Mouse (Mus musculus) heart, postnatal 0 days (tissue): ENCODE results near the gene Sppl3. TPM values are rescaled to one million over a fixed set of nuclear protein-coding genes. Genes with fewer than 3 reads are reported as not detected.

Experiments used
- ATAC-seq: fragments of 200-750 bp; cut with Nextera tagmentation; 2 replicates; pipeline ENCODE4 v1.8.0; 2017; ENCODE audit warnings: low read depth, moderate number of reproducible peaks, moderate library complexity; ENCODE audit not compliant: insufficient read depth
- DNase-seq: peaks from one replicate; pipeline ENCODE4 v3.0.0-alpha.2; 2016; ENCODE audit warnings: low spot score
- H3K27ac ChIP-seq: fragments of 300-500 bp; sonication (generic); 2 replicates; pipeline ENCODE4 v1.5.1; 2014; ENCODE audit warnings: low read depth, mild to moderate bottlenecking
- H3K27me3 ChIP-seq: fragments of 300-500 bp; sonication (generic); 2 replicates; pipeline ENCODE4 v1.6.1; 2014; ENCODE audit warnings: low read length, mixed read lengths; ENCODE audit not compliant: control insufficient read depth, insufficient read depth
- H3K36me3 ChIP-seq: fragments of 300-500 bp; sonication (generic); replicated peaks from 2 replicates; pipeline ENCODE4 v1.6.1; 2014; ENCODE audit warnings: low read length, mixed read lengths; ENCODE audit not compliant: control insufficient read depth, insufficient read depth
- H3K4me1 ChIP-seq: fragments of 300-500 bp; sonication (generic); 2 replicates; pipeline ENCODE4 v1.6.1; 2014; ENCODE audit warnings: antibody characterized with exemption; ENCODE audit not compliant: control insufficient read depth, insufficient read depth
- H3K4me2 ChIP-seq: fragments of 300-500 bp; sonication (generic); 2 replicates; pipeline ENCODE4 v1.6.1; 2014; ENCODE audit warnings: low read depth, mild to moderate bottlenecking, low read length, moderate library complexity
- H3K4me3 ChIP-seq: fragments of 300-500 bp; sonication (generic); 2 replicates; pipeline ENCODE4 v1.5.1; 2014; ENCODE audit warnings: low read depth, low read length
- H3K9ac ChIP-seq: fragments of 300-500 bp; sonication (generic); replicated peaks from 2 replicates; pipeline ENCODE4 v1.6.1; 2014; ENCODE audit warnings: low read depth, low read length, mixed read lengths
- H3K9me3 ChIP-seq: fragments of 300-500 bp; sonication (generic); replicated peaks from 2 replicates; pipeline ENCODE4 v1.6.1; 2016; ENCODE audit warnings: low read length; ENCODE audit not compliant: control insufficient read depth
- CTCF ChIP-seq: IDR thresholded peaks from 2 replicates; pipeline ENCODE4 v1.5.1; 2016; ENCODE audit warnings: antibody characterized with exemption, control low read depth, low read depth
- EP300 ChIP-seq: IDR thresholded peaks from 2 replicates; pipeline ENCODE4 v1.6.1; 2016; ENCODE audit warnings: antibody characterized with exemption, low read depth
- WGBS: fragments of 180-500 bp; shearing (Covaris S2); extraction: QIAGEN DNeasy Blood & Tissue Kit; methylation state at CpG from one replicate; pipeline ENCODE4 v1.1.7; 2014; 5-methylcytosine and 5-hydroxymethylcytosine counted together
- polyA plus RNA-seq: library from polyadenylated mRNA; unstranded; fragments of >200 nt; fragmentation: Nextera tagmentation; extraction: Ambion mirVana; gene quantifications from 2 replicates; pipeline ENCODE4 v1.2.1, GENCODE M21; 2015
- total RNA-seq: library from RNA; depleted of rRNA; stranded (reverse); fragments of >200 nt; gene quantifications from 2 replicates; pipeline ENCODE4 v1.2.3, GENCODE M21; 2014; ENCODE audit warnings: low replicate concordance

Sppl3 gene
- total and polyA plus RNA-seq, 2 experiments from 2014 or later: 6.8 to 65.6 TPM

GRCm38 (mm10) chr5:115091015-115091414 lies 80.1 kb downstream of the Sppl3 start:
- no peaks in the 10 kb centered on the region for H3K9me3 ChIP-seq
- 57% methylated on average over 3 of the region's 3 CpGs for WGBS
- no peak overlapping the region for H3K4me3 ChIP-seq
- H3K9ac ChIP-seq: no peak overlapping the region
- no peak for ATAC-seq
- H3K27ac ChIP-seq: no peak overlapping the region
- H3K27me3 ChIP-seq: no peaks in the 10 kb centered on the region
- TF ChIP-seq EP300 (no peak), CTCF (no peak)
- no peak overlapping the region for H3K4me2 ChIP-seq
- 0 out of 2 replicates have a peak, but pooled peaks cover 7% of the 10 kb centered on the region for H3K4me1 ChIP-seq
- DNase-seq: no peak
- H3K36me3 ChIP-seq: peaks cover 84% of the 10 kb centered on the region

GRCm38 (mm10) chr5:115091776-115092175 lies 80.8 kb downstream of the Sppl3 start:
- no peak overlapping the region for H3K27ac ChIP-seq
- ATAC-seq (no peak), DNase-seq (no peak)
- TF ChIP-seq CTCF: no peak
- 0 out of 2 replicates have a peak, but pooled peaks cover 7% of the 10 kb centered on the region for H3K4me1 ChIP-seq
- H3K36me3 ChIP-seq: peaks cover 83% of the 10 kb centered on the region
- no peak overlapping the region for H3K4me3 ChIP-seq
- H3K4me2 ChIP-seq: no peak overlapping the region
- H3K9ac ChIP-seq: no peak overlapping the region
- H3K9me3 ChIP-seq: no peaks in the 10 kb centered on the region
- WGBS: 91% methylated on average over 6 of the region's 6 CpGs
- no peaks in the 10 kb centered on the region for H3K27me3 ChIP-seq

- ATAC-seq (no peak), DNase-seq (no peak)
- Histone ChIP-seq H3K27me3 (no peaks in the 10 kb centered on the region), H3K9me3 (no peaks in the 10 kb centered on the region), H3K36me3 (peaks cover 60% of the 10 kb centered on the region), H3K4me3 (no peak within 1 kb of the TSS), H3K9ac (no peak within 1 kb of the TSS), H3K27ac (no peak within 1 kb of the TSS), H3K4me2 (no peak within 1 kb of the TSS), H3K4me1 (0 out of 2 replicates have a peak, but pooled peaks cover 1% of the 10 kb centered on the region)
- WGBS: 93% methylated on average over 8 of the region's 8 CpGs
- TF ChIP-seq EP300 (no peak), CTCF (no peak)
These were observed 87.3 kb downstream of the Sppl3 start, which contains the start of gene Gm10401 for GRCm38 (mm10) chr5:115098195-115098594. TSS of gene Gm10401 (minus strand) at chr5:115098295.

GRCm38 (mm10) chr5:115099530-115099929 lies 88.6 kb downstream of the Sppl3 start:
- no peaks in the 10 kb centered on the region for H3K27me3 ChIP-seq
- TF ChIP-seq CTCF (no peak), EP300 (no peak)
- ATAC-seq (no peak), DNase-seq (no peak)
- H3K4me3 ChIP-seq: no peak overlapping the region
- peaks cover 56% of the 10 kb centered on the region for H3K36me3 ChIP-seq
- no peak overlapping the region for H3K27ac ChIP-seq
- H3K9me3 ChIP-seq: no peaks in the 10 kb centered on the region
- WGBS: 75% methylated on average over 5 of the region's 5 CpGs
- H3K4me1 ChIP-seq: no peaks in the 10 kb centered on the region
- no peak overlapping the region for H3K9ac ChIP-seq
- no peak overlapping the region for H3K4me2 ChIP-seq

GRCm38 (mm10) chr5:115099991-115100390 lies 89.1 kb downstream of the Sppl3 start:
- no peaks in the 10 kb centered on the region for H3K9me3 ChIP-seq
- 79% methylated on average over 9 of the region's 9 CpGs for WGBS
- no peak overlapping the region for H3K27ac ChIP-seq
- H3K4me2 ChIP-seq: no peak overlapping the region
- H3K36me3 ChIP-seq: peaks cover 51% of the 10 kb centered on the region
- no peaks in the 10 kb centered on the region for H3K4me1 ChIP-seq
- no peak overlapping the region for H3K4me3 ChIP-seq
- DNase-seq (no peak), ATAC-seq (no peak)
- TF ChIP-seq CTCF: no peak
- TF ChIP-seq EP300: no peak
- H3K27me3 ChIP-seq: no peaks in the 10 kb centered on the region
- H3K9ac ChIP-seq: no peak overlapping the region

GRCm38 (mm10) chr5:115100473-115100872 lies 89.5 kb downstream of the Sppl3 start:
- 79% methylated on average over 6 of the region's 6 CpGs for WGBS
- Histone ChIP-seq H3K4me3 (no peak overlapping the region), H3K36me3 (peaks cover 47% of the 10 kb centered on the region), H3K4me1 (no peaks in the 10 kb centered on the region), H3K9ac (no peak overlapping the region), H3K27me3 (no peaks in the 10 kb centered on the region), H3K4me2 (no peak overlapping the region), H3K27ac (no peak overlapping the region), H3K9me3 (no peaks in the 10 kb centered on the region)
- ATAC-seq (no peak), DNase-seq (no peak)
- no peak for TF ChIP-seq CTCF
- no peak for TF ChIP-seq EP300
